Mouse (Mus musculus) kidney, embryonic 16.5 days (tissue): Measurements from ENCODE around the gene C1qtnf4. TPM values are rescaled to one million over a fixed set of nuclear protein-coding genes. Genes with fewer than 3 reads are reported as not detected.

Source experiments
- ATAC-seq: fragments of 200-750 bp; cut with Nextera tagmentation; 2 replicates; pipeline ENCODE4 v1.8.0; 2017; ENCODE audit warnings: moderate TSS enrichment; ENCODE audit not compliant: low FRiP score, low TSS enrichment
- H3K27ac ChIP-seq: fragments of 300-500 bp; sonication (generic); 2 replicates; pipeline ENCODE4 v1.5.1; 2014; ENCODE audit warnings: low read length
- H3K27me3 ChIP-seq: fragments of 300-500 bp; sonication (generic); 2 replicates; pipeline ENCODE4 v1.6.1; 2014; ENCODE audit warnings: low read length, control low read depth, mixed read lengths; ENCODE audit not compliant: insufficient read depth
- H3K36me3 ChIP-seq: fragments of 300-500 bp; sonication (generic); 2 replicates; pipeline ENCODE4 v1.6.1; 2014; ENCODE audit warnings: low read length, control low read depth, mixed read lengths; ENCODE audit not compliant: insufficient read depth
- H3K4me1 ChIP-seq: fragments of 300-500 bp; sonication (generic); 2 replicates; pipeline ENCODE4 v1.6.1; 2014; ENCODE audit warnings: low read length, control low read depth, mixed read lengths; ENCODE audit not compliant: insufficient read depth
- H3K4me2 ChIP-seq: fragments of 300-500 bp; sonication (generic); replicated peaks from 2 replicates; pipeline ENCODE4 v1.6.1; 2014; ENCODE audit warnings: low read depth, low read length
- H3K4me3 ChIP-seq: fragments of 300-500 bp; sonication (generic); 2 replicates; pipeline ENCODE4 v1.5.1; 2014; ENCODE audit warnings: mild to moderate bottlenecking, low read length
- H3K9ac ChIP-seq: fragments of 300-500 bp; sonication (generic); replicated peaks from 2 replicates; pipeline ENCODE4 v1.6.1; 2014; ENCODE audit warnings: low read length
- H3K9me3 ChIP-seq: fragments of 300-500 bp; sonication (generic); 2 replicates; pipeline ENCODE4 v1.6.1; 2016; ENCODE audit warnings: low read length, control low read depth
- WGBS: fragments of 180-500 bp; shearing (Covaris S2); extraction: QIAGEN DNeasy Blood & Tissue Kit; methylation state at CpG from one replicate; pipeline ENCODE4 v1.1.7; 2014; 5-methylcytosine and 5-hydroxymethylcytosine counted together
- polyA plus RNA-seq: library from polyadenylated mRNA; unstranded; fragments of >200 nt; fragmentation: Nextera tagmentation; extraction: Ambion mirVana; gene quantifications from 2 replicates; pipeline ENCODE4 v1.2.1, GENCODE M21; 2015

C1qtnf4 gene
- 6.5 and 7.0 TPM in 2 replicates for polyA plus RNA-seq

- Histone ChIP-seq H3K9me3 (no peaks in the 10 kb centered on the region), H3K36me3 (no peaks in the 10 kb centered on the region), H3K9ac (peak within 1 kb of the TSS; percentile 66), H3K4me2 (peak within 1 kb of the TSS; percentile 85), H3K4me3 (peak within 1 kb of the TSS; percentile 54), H3K27ac (no peak within 1 kb of the TSS), H3K4me1 (peaks cover 10% of the 10 kb centered on the region), H3K27me3 (peaks cover 36% of the 10 kb centered on the region)
- under 1% methylated on average over 43 of the region's 45 CpGs for WGBS
- peak; percentile 61 for ATAC-seq
These were observed at the start of gene C1qtnf4 for GRCm38 (mm10) chr2:90885218-90886041. TSS of gene C1qtnf4 (plus strand) at chr2:90885860.

GRCm38 (mm10) chr2:90838621-90839020 is 47.0 kb upstream of the C1qtnf4 start:
- no peaks in the 10 kb centered on the region for H3K9me3 ChIP-seq
- no peak overlapping the region for H3K4me2 ChIP-seq
- no peak overlapping the region for H3K9ac ChIP-seq
- no peak overlapping the region for H3K4me3 ChIP-seq
- no peak for ATAC-seq
- WGBS, result 91% methylated on average over 2 of the region's 2 CpGs
- no peaks in the 10 kb centered on the region for H3K36me3 ChIP-seq
- no peaks in the 10 kb centered on the region for H3K4me1 ChIP-seq
- no peak overlapping the region for H3K27ac ChIP-seq
- H3K27me3 ChIP-seq, result no peaks in the 10 kb centered on the region

GRCm38 (mm10) chr2:90843666-90844065 is 42.0 kb upstream of the C1qtnf4 start:
- 86% methylated on average over 1 of the region's 1 CpGs for WGBS
- ATAC-seq, result no peak
- no peaks in the 10 kb centered on the region for H3K27me3 ChIP-seq

GRCm38 (mm10) chr2:90844262-90844661 is 41.4 kb upstream of the C1qtnf4 start:
- Histone ChIP-seq H3K9me3 (no peaks in the 10 kb centered on the region), H3K4me2 (no peak overlapping the region), H3K27me3 (no peaks in the 10 kb centered on the region), H3K4me3 (no peak overlapping the region), H3K36me3 (peaks cover under 1% of the 10 kb centered on the region; the same call in 1 of the 2 replicates), H3K4me1 (peaks cover 10% of the 10 kb centered on the region), H3K9ac (no peak overlapping the region), H3K27ac (no peak overlapping the region)
- ATAC-seq, result no peak
- WGBS, result 75% methylated on average over 5 of the region's 5 CpGs

More at GRCm38 (mm10) chr2:90843666-90844065, 42.0 kb upstream of the C1qtnf4 start:
- Histone ChIP-seq H3K4me1 (peaks cover 8% of the 10 kb centered on the region), H3K4me2 (no peak overlapping the region), H3K27ac (no peak overlapping the region), H3K4me3 (no peak overlapping the region), H3K36me3 (no peaks in the 10 kb centered on the region), H3K9ac (no peak overlapping the region), H3K9me3 (no peaks in the 10 kb centered on the region)

GRCm38 (mm10) chr2:90845234-90845633 is 40.4 kb upstream of the C1qtnf4 start:
- H3K9ac ChIP-seq, result no peak overlapping the region
- H3K4me3 ChIP-seq, result no peak overlapping the region
- no peak overlapping the region for H3K4me2 ChIP-seq
- H3K27me3 ChIP-seq, result no peaks in the 10 kb centered on the region
- peaks cover 10% of the 10 kb centered on the region for H3K4me1 ChIP-seq
- H3K9me3 ChIP-seq, result no peaks in the 10 kb centered on the region
- peaks cover 5% of the 10 kb centered on the region for H3K36me3 ChIP-seq
- no peak overlapping the region for H3K27ac ChIP-seq
- WGBS, result 85% methylated on average over 5 of the region's 5 CpGs
- ATAC-seq, result no peak

GRCm38 (mm10) chr2:90846171-90846570 is 39.5 kb upstream of the C1qtnf4 start:
- no peaks in the 10 kb centered on the region for H3K9me3 ChIP-seq
- peaks cover 14% of the 10 kb centered on the region for H3K36me3 ChIP-seq
- no peaks in the 10 kb centered on the region for H3K27me3 ChIP-seq
- H3K27ac ChIP-seq, result peak overlapping the region; percentile 86; the same call in 1 of the 2 replicates
- peak overlapping the region; percentile 66 for H3K4me2 ChIP-seq
- ATAC-seq, result no peak
- WGBS, result 45% methylated on average over 6 of the region's 6 CpGs
- peak overlapping the region; percentile 97 for H3K4me3 ChIP-seq
- peak overlapping the region; percentile 63 for H3K9ac ChIP-seq
- H3K4me1 ChIP-seq, result peaks cover 10% of the 10 kb centered on the region

- Histone ChIP-seq H3K4me3 (peak overlapping the region; percentile 97), H3K27me3 (no peaks in the 10 kb centered on the region), H3K4me1 (peaks cover 10% of the 10 kb centered on the region), H3K36me3 (peaks cover 17% of the 10 kb centered on the region), H3K9me3 (no peaks in the 10 kb centered on the region), H3K27ac (peak overlapping the region; percentile 86), H3K4me2 (peak overlapping the region; percentile 66), H3K9ac (peak overlapping the region; percentile 63)
- peak; percentile 47; the same call in 1 of the 2 replicates for ATAC-seq
- 4% methylated on average over 8 of the region's 8 CpGs for WGBS
These were observed 39.1 kb upstream of the C1qtnf4 start for GRCm38 (mm10) chr2:90846597-90846954.

GRCm38 (mm10) chr2:90846955-90847680 is 38.5 kb upstream of the C1qtnf4 start, which contains the start of gene Mtch2:
TSS of gene Mtch2 (plus strand) at chr2:90847155.
- peaks cover 21% of the 10 kb centered on the region for H3K36me3 ChIP-seq
- under 1% methylated on average over 66 of the region's 67 CpGs for WGBS
- H3K4me3 ChIP-seq, result peak within 1 kb of the TSS; percentile 97
- H3K9ac ChIP-seq, result peak within 1 kb of the TSS; percentile 94
- H3K4me2 ChIP-seq, result peak within 1 kb of the TSS; percentile 66
- H3K9me3 ChIP-seq, result no peaks in the 10 kb centered on the region
- peaks cover 10% of the 10 kb centered on the region for H3K4me1 ChIP-seq
- H3K27me3 ChIP-seq, result no peaks in the 10 kb centered on the region
- H3K27ac ChIP-seq, result peak within 1 kb of the TSS; percentile 86
- ATAC-seq, result peak; percentile 99

GRCm38 (mm10) chr2:90847681-90848050 is 38.0 kb upstream of the C1qtnf4 start:
- Histone ChIP-seq H3K4me2 (peak overlapping the region; percentile 66), H3K27ac (peak overlapping the region; percentile 80), H3K4me1 (peaks cover 10% of the 10 kb centered on the region), H3K9ac (peak overlapping the region; percentile 94), H3K27me3 (no peaks in the 10 kb centered on the region), H3K9me3 (no peaks in the 10 kb centered on the region), H3K4me3 (peak overlapping the region; percentile 97), H3K36me3 (peaks cover 22% of the 10 kb centered on the region)
- under 1% methylated on average over 13 of the region's 13 CpGs for WGBS
- no peak for ATAC-seq
